Mouse (Mus musculus): ENCODE data around the gene Rab15.

DNA sequence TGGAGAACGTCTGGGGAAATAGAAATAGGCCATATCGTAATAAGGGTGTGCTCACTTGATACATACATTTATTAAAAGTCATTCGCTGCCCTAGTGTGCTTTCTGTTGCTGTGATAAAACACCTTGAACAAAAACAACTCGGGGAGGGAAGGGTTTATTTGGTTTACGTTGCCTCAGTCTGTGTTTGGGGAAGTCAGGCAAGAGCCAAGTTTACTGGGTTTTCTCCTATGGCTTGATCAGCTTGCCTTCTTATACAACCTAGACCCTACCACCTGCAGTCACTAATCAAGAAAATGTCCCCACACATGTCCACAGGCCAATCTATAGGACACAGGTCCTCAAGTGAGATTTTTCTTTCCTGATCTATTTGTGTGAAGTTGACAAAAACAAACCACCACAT lies 51.2 kb downstream of the Rab15 start:
- TF ChIP-seq MAX (IDR thresholded peaks at IDR 0.05), result no peak
- TF ChIP-seq CTCF (IDR thresholded peaks at IDR 0.05; ENCODE audit: control insufficient read depth, insufficient read depth, insufficient read length), result no peak
- no peak for TF ChIP-seq USF1 (IDR thresholded peaks at IDR 0.05; ENCODE audit: low read depth)
